Mouse (Mus musculus) forelimb bud, embryonic 11.5 days (tissue): ENCODE data around the gene Rsph6a.
"Not testable (repeated sequence)": the region's sequence is repeated elsewhere in the genome, so short reads cannot be mapped to it uniquely, and the experiment has no call there.

Experiments
- DNase-seq: peaks from one replicate; pipeline ENCODE4 v3.0.0-alpha.2; 2012; ENCODE audit warnings: low read depth, low spot score

Gene Rsph6a

GRCm38 (mm10) chr7:19046286-19047069 is 8.0 kb upstream of the Rsph6a start:
- DNase-seq, result no peak

GRCm38 (mm10) chr7:19048006-19048527 is 6.4 kb upstream of the Rsph6a start:
- DNase-seq, result no peak

GRCm38 (mm10) chr7:19049252-19049651 is 5.2 kb upstream of the Rsph6a start:
- DNase-seq, result no peak

- DNase-seq, result no peak
These were observed 4.3 kb upstream of the Rsph6a start for GRCm38 (mm10) chr7:19050172-19050571.

GRCm38 (mm10) chr7:19051161-19051560 is 3.3 kb upstream of the Rsph6a start:
- DNase-seq, result no peak

GRCm38 (mm10) chr7:19052345-19053135 is 1.9 kb upstream of the Rsph6a start:
- DNase-seq, result no peak

GRCm38 (mm10) chr7:19053136-19053532 is 1.4 kb upstream of the Rsph6a start:
- DNase-seq, result no peak

GRCm38 (mm10) chr7:19054777-19055076 is 237 bp downstream of the Rsph6a start:
- no peak for DNase-seq

- DNase-seq, result no peak
These were observed 618 bp downstream of the Rsph6a start for GRCm38 (mm10) chr7:19055108-19055507.

- no peak for DNase-seq
These were observed 2.9 kb downstream of the Rsph6a start for GRCm38 (mm10) chr7:19057405-19057804.

- DNase-seq, result no peak
These were observed 11.4 kb downstream of the Rsph6a start for GRCm38 (mm10) chr7:19065896-19066295.

- DNase-seq, result no peak
These were observed 12.6 kb downstream of the Rsph6a start for GRCm38 (mm10) chr7:19067063-19067462.

GRCm38 (mm10) chr7:19067935-19068334 is 13.4 kb downstream of the Rsph6a start:
- no peak for DNase-seq

GRCm38 (mm10) chr7:19068707-19069106 is 14.2 kb downstream of the Rsph6a start:
- peak; percentile 80 for DNase-seq

- no peak for DNase-seq
These were observed 15.0 kb downstream of the Rsph6a start for GRCm38 (mm10) chr7:19069500-19069899.

- DNase-seq, result not testable (repeated sequence)
These were observed 16.5 kb downstream of the Rsph6a start for GRCm38 (mm10) chr7:19071024-19071423.

- peak; percentile 40 for DNase-seq
These were observed 19.0 kb downstream of the Rsph6a start for GRCm38 (mm10) chr7:19073504-19073903.

- DNase-seq, result no peak
These were observed 20.0 kb downstream of the Rsph6a start for GRCm38 (mm10) chr7:19074494-19074893.

- DNase-seq, result no peak
These were observed 20.7 kb downstream of the Rsph6a start for GRCm38 (mm10) chr7:19075231-19075630.

- peak; percentile 99 for DNase-seq
These were observed 21.5 kb downstream of the Rsph6a start, which contains the start of gene Dmwd for GRCm38 (mm10) chr7:19075723-19076585. TSS of gene Dmwd (plus strand) at chr7:19076227.

GRCm38 (mm10) chr7:19076586-19076991 is 22.1 kb downstream of the Rsph6a start:
- no peak for DNase-seq

- DNase-seq, result no peak
These were observed 23.3 kb downstream of the Rsph6a start for GRCm38 (mm10) chr7:19077761-19078160.
